Mouse (Mus musculus) 3T3-L1 (cell line): Measurements from ENCODE around the gene Tex101.
"Not testable (repeated sequence)": the region's sequence is repeated elsewhere in the genome, so short reads cannot be mapped to it uniquely, and the experiment has no call there.

Source experiments
- DNase-seq: peaks from one replicate; pipeline ENCODE4 v3.0.0-alpha.2; 2015; ENCODE audit warnings: low read depth, low spot score

The Tex101 gene

GRCm38 (mm10) chr7:24636264-24636663, 40.2 kb downstream of the Tex101 start, which contains the start of gene Lypd3:
Gene Lypd3, plus strand, starts transcription at chr7:24636550.
- no peak for DNase-seq

- DNase-seq: no peak
Observed at GRCm38 (mm10) chr7:24630116-24630880, 46.2 kb downstream of the Tex101 start.

- DNase-seq: no peak
Observed at GRCm38 (mm10) chr7:24629672-24630071, 46.8 kb downstream of the Tex101 start.

GRCm38 (mm10) chr7:24628685-24629610, 47.5 kb downstream of the Tex101 start:
- DNase-seq: peak; percentile 3

GRCm38 (mm10) chr7:24622967-24623366, 53.5 kb downstream of the Tex101 start:
- DNase-seq: no peak

GRCm38 (mm10) chr7:24621193-24621592, 55.3 kb downstream of the Tex101 start:
- DNase-seq: peak; percentile 9

GRCm38 (mm10) chr7:24619671-24620397, 56.6 kb downstream of the Tex101 start:
- DNase-seq: no peak

- DNase-seq: not testable (repeated sequence)
Observed at GRCm38 (mm10) chr7:24618374-24618773, 58.1 kb downstream of the Tex101 start.
